Mouse (Mus musculus): Measurements from ENCODE around the gene Fbxl15.

DNA sequence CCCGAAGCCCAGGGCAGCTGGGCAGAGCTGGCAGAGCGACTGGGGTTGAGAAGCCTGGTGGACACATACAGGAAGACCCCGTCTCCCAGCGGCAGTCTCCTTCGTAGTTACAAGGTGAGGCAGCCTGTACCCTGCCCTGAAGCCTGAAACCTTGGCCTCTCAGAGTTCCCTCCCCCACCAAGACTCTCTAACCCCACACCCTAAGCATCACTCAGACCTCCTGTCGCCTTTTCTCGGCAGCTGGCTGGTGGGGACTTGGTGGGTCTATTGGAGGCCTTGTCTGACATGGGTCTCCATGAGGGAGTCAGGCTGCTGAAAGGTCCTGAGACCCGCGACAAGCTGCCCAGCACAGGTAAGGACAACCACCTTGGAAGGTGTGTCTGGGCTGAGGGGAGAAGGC lies 16.6 kb upstream of the Fbxl15 start:
- TF ChIP-seq POLR2AphosphoS2 (IDR thresholded peaks at IDR 0.05; ENCODE audit: insufficient read length, low read depth) (no peak), USF1 (IDR thresholded peaks at IDR 0.05; ENCODE audit: low read depth) (no peak), POLR2A (IDR thresholded peaks at IDR 0.05; ENCODE audit: insufficient read length, low read depth) (no peak)
